Mouse (Mus musculus) E14TG2a.4 (cell line): ENCODE data around the gene Atf6.

Experiments used
- H3K27me3 ChIP-seq: 2 replicates; pipeline ENCODE4 v1.6.1; 2014; ENCODE audit warnings: low read length, control low read depth; ENCODE audit not compliant: insufficient read depth
- H3K36me3 ChIP-seq: 2 replicates; pipeline ENCODE4 v1.6.1; 2014; ENCODE audit warnings: low read length, control low read depth; ENCODE audit not compliant: insufficient read depth
- H3K4me1 ChIP-seq: replicated peaks from 2 replicates; pipeline ENCODE4 v1.6.1; 2014; ENCODE audit warnings: low read depth, low read length, control low read depth
- H3K4me3 ChIP-seq: replicated peaks from 2 replicates; pipeline ENCODE4 v1.5.1; 2014; ENCODE audit warnings: mild to moderate bottlenecking, low read length
- H3K9me3 ChIP-seq: 2 replicates; pipeline ENCODE4 v1.6.1; 2014; ENCODE audit warnings: low read length, control low read depth
- CTCF ChIP-seq: conservative IDR thresholded peaks from 2 replicates; pipeline ENCODE4 v1.5.1; 2014; ENCODE audit warnings: low read length
- NANOG ChIP-seq: IDR thresholded peaks from 2 replicates; pipeline ENCODE4 v1.6.1; 2014; ENCODE audit warnings: borderline replicate concordance, low read length, mixed read lengths
- POU5F1 ChIP-seq: IDR thresholded peaks from 2 replicates; pipeline ENCODE4 v1.6.1; 2014; ENCODE audit warnings: low read length, borderline replicate concordance

Gene Atf6

DNA sequence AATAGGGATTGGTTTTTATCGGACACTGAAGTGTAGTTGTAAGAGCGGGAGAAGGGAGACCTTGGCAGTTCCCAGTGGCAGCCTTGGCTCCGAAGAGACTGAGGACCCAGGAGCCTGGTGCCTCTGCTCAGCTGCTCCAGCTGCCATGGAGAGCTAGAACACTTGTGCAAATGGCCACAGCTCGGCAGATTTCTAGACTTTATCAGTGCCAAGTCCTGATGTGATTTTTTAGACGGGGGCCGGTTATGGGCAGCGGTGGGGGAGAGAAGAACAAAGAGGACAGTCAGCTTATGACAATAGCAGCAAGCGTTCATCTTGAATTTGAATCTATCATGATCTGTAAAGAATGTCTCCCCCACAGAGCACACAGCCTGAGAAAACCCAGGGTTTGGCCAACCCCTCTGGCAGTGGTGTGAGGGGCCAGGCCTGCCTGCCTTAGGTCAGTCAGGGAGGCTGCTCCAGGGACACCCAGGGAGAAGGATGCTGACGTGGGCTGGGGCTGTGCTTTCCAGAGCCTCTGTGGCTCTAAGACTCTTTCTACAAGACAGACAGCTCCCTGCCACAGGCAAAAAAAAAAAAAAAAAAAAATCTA, 193.3 kb downstream of the Atf6 start:
- no peaks in the 10 kb centered on the region for H3K36me3 ChIP-seq
- H3K27me3 ChIP-seq: no peaks in the 10 kb centered on the region; the same call in 1 of the 2 replicates
- TF ChIP-seq POU5F1 (no peak), CTCF (no peak), NANOG (peak; percentile 25; the same call in 1 of the 2 replicates)
- no peaks in the 10 kb centered on the region for H3K4me1 ChIP-seq
- H3K9me3 ChIP-seq: peaks cover 5% of the 10 kb centered on the region
- no peak overlapping the region for H3K4me3 ChIP-seq

DNA sequence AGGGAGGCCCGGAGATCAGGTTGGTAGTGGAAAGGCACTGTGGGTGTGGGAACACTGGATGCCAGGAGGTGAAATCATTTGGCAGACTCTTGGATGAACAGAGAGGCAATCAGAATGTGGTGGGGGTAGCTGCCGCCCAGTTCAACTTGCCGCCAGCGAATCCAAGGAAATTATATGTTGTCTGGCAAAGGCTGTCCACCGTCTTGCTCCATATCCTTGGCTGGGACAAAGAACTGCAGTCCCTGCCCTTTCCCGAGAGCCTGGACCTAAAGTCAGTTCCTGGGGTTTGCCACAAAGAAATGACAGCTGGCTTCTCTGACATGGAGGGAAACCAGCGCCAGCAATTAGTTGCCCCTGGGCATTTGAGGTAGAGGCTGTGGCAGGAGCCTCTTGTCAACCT, 202.4 kb downstream of the Atf6 start:
- TF ChIP-seq NANOG: no peak
- no peak for TF ChIP-seq CTCF
- no peak for TF ChIP-seq POU5F1
- Histone ChIP-seq H3K27me3 (no peaks in the 10 kb centered on the region), H3K9me3 (no peaks in the 10 kb centered on the region), H3K4me3 (no peak overlapping the region), H3K36me3 (no peaks in the 10 kb centered on the region), H3K4me1 (no peaks in the 10 kb centered on the region)

DNA sequence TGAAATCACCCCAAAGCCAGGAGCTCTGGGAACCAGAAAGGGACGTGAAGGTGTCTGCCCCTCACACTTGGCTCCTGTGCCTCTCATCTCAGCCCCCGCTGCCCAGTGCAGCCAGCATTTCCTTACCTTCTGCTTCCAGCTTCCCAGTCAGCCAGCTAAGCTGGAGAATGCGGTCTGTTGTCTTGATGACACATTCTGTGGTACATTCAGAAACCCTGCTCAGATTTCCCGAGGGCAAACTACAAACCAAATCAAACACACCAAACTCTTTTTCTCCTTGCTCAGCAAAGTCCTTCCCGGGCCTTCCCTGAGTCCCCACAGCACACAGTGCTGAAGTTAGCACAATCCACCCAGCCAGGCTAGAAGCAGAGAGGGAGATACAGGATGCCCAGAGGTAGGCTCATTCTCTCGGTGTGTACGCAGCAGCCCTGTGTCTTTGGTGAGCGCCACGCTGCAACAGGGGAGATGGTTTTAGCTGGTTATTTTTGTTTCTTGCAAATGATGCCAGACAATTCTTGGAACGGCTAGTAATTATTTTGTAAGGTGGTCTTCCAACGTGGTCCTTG, 202.9 kb downstream of the Atf6 start:
- no peaks in the 10 kb centered on the region for H3K4me1 ChIP-seq
- TF ChIP-seq NANOG: no peak
- no peak for TF ChIP-seq POU5F1
- TF ChIP-seq CTCF: no peak
- H3K9me3 ChIP-seq: no peaks in the 10 kb centered on the region
- no peak overlapping the region for H3K4me3 ChIP-seq
- no peaks in the 10 kb centered on the region for H3K27me3 ChIP-seq
- no peaks in the 10 kb centered on the region for H3K36me3 ChIP-seq

DNA sequence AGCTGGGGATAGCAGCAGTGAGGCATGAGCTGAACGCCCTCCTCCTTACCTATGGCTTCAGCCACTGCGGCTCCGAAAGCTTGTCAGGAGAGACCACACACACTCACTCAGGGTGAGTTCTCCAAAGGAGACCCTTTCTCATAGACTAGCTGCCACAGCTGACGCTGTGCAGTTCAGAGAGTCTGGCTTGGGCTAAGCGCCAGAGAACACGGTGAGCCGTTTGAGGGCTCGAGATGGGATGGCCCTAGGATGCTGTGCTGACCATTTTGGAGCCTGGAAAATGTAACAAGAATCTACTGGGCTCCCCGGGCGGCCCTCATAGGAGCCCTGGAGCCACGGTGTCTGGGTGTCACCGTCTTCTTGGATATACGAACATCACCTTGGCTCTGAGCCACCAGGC, 208.3 kb downstream of the Atf6 start:
- Histone ChIP-seq H3K4me3 (no peak overlapping the region), H3K27me3 (peaks cover 3% of the 10 kb centered on the region; the same call in 1 of the 2 replicates)
- TF ChIP-seq CTCF (no peak), POU5F1 (no peak), NANOG (no peak)

GRCm38 (mm10) chr1:170657643-170658314, 209.8 kb downstream of the Atf6 start:
- Histone ChIP-seq H3K9me3 (no peaks in the 10 kb centered on the region), H3K27me3 (peaks cover 3% of the 10 kb centered on the region; the same call in 1 of the 2 replicates), H3K4me3 (no peak overlapping the region), H3K4me1 (peaks cover 6% of the 10 kb centered on the region; the same call in 1 of the 2 replicates), H3K36me3 (no peaks in the 10 kb centered on the region)
- TF ChIP-seq CTCF (no peak), NANOG (no peak), POU5F1 (no peak)

More for the DNA sequence above, 208.3 kb downstream of the Atf6 start:
- H3K36me3 ChIP-seq: no peaks in the 10 kb centered on the region
- H3K9me3 ChIP-seq: no peaks in the 10 kb centered on the region
- H3K4me1 ChIP-seq: no peaks in the 10 kb centered on the region

DNA sequence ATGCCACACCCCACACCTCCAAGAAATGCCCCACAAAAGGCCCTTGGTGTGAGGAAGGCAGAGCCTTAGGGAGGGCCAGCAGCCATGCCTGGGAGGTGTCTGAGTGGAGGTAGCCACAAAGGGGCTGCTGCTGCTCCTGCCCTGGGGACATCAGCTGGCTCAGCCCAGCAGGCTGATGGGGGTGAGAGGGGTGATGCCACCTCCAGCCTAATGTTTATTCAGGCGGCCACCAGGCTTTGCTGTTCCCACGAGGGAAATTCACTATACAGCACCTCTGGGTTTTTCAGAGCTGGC, 210.4 kb downstream of the Atf6 start:
- Histone ChIP-seq H3K4me1 (peaks cover 12% of the 10 kb centered on the region), H3K27me3 (peaks cover 3% of the 10 kb centered on the region; the same call in 1 of the 2 replicates), H3K4me3 (no peak overlapping the region), H3K9me3 (no peaks in the 10 kb centered on the region), H3K36me3 (no peaks in the 10 kb centered on the region)
- TF ChIP-seq CTCF (no peak), NANOG (no peak), POU5F1 (no peak)

DNA sequence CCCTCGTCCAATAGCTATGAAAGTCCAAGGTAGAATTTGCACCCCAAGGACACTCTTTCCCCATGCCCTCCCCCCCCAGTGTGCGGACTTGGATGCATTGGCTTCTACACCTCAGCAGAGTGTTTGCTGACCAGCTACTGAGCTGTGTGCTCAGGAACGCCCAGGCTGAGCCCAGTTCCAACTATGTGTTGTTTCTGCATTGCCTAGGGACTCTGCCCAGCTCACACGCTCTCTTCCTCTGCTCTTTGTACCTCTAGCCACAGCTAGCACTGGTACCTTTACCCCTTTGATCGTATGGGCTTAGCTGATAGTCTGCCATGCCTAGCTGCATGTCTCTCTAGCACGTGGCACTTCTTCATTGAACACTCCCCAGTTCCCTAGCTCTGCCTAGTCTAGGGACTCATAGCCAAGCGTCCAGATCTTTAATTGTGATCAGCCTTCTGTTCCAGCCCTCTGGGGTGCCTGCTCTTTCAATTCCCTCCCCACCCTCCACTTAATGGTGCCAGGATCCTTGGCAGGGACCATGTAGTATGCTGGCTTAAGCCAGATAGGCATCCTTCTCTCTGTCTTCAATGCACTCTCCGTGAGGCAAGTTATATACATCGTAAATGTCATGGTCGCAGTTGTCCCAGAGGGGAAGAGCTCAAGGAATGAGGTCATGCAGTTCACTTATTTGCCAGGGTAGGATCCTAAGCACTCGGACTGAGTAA, 210.9 kb downstream of the Atf6 start:
- TF ChIP-seq CTCF: no peak
- no peak for TF ChIP-seq NANOG
- TF ChIP-seq POU5F1: no peak
- peaks cover 17% of the 10 kb centered on the region for H3K4me1 ChIP-seq

GRCm38 (mm10) chr1:170655280-170655917, 212.2 kb downstream of the Atf6 start:
- Histone ChIP-seq H3K4me3 (no peak overlapping the region), H3K36me3 (no peaks in the 10 kb centered on the region), H3K4me1 (peaks cover 30% of the 10 kb centered on the region), H3K9me3 (no peaks in the 10 kb centered on the region), H3K27me3 (peaks cover 3% of the 10 kb centered on the region; the same call in 1 of the 2 replicates)
- TF ChIP-seq NANOG (no peak), CTCF (no peak), POU5F1 (no peak)

More for the DNA sequence above, 210.9 kb downstream of the Atf6 start:
- no peaks in the 10 kb centered on the region for H3K36me3 ChIP-seq
- H3K4me3 ChIP-seq: no peak overlapping the region
- no peaks in the 10 kb centered on the region for H3K9me3 ChIP-seq
- H3K27me3 ChIP-seq: peaks cover 3% of the 10 kb centered on the region; the same call in 1 of the 2 replicates
